Comparison of ENCODE assay signal across 11 mouse cellular contexts in genomic region chr3:104669856-104670182, GRCm38 (mm10). TPM values are rescaled to one million over a fixed set of nuclear protein-coding genes. Genes with fewer than 3 reads are reported as not detected.
A peak's percentile ranks its signal among the peaks of the same experiment; 100 is the strongest.
DNase-seq lines count a peak whose midpoint lies in the region; ATAC-seq and TF ChIP-seq lines count a peak whose summit lies in the region.
"Had no signal": no experiment of that assay in that cellular context is flagged by ENCODE, and none has a peak within 500 bp of the region (broad histone marks: within the 10 kb centered on the region; RNA-seq: fewer than 3 reads in every experiment).

No protein-coding gene starts in this region.

- H3K4me3 ChIP-seq in forebrain, embryonic 15.5 days, result no peak overlapping the region
- H3K4me3 ChIP-seq in forebrain, embryonic 11.5 days (ENCODE audit: low read depth, low read length), result no peak overlapping the region
- H3K4me3 ChIP-seq in cortical plate, adult 2 months (ENCODE audit: insufficient read depth, low read length), result no peak overlapping the region
- no peak overlapping the region for H3K4me3 ChIP-seq in myocyte
- H3K4me3 ChIP-seq: forebrain, embryonic 13.5 days; neural tube, embryonic 12.5 days had no signal

- H3K79me2 ChIP-seq in myocyte (ENCODE audit: control insufficient read depth, insufficient read depth), result no peaks in the 10 kb centered on the region

- peak overlapping the region; percentile 23; the same call in 1 of the 2 replicates for H3K27ac ChIP-seq in forebrain, embryonic 15.5 days (replicated peaks)
- no peak overlapping the region for H3K27ac ChIP-seq in forebrain, embryonic 11.5 days (ENCODE audit: low read depth, low read length)
- peak overlapping the region; percentile 76 for H3K27ac ChIP-seq in cortical plate, adult 2 months (ENCODE audit: insufficient read depth, low read length)
- H3K27ac ChIP-seq: forebrain, embryonic 13.5 days; neural tube, embryonic 12.5 days had no signal

- no peak overlapping the region for H3K4me2 ChIP-seq in forebrain, embryonic 15.5 days (replicated peaks)
- H3K4me2 ChIP-seq in forebrain, embryonic 11.5 days (ENCODE audit: low read depth, low read length, severe bottlenecking), result no peak overlapping the region
- H3K4me2 ChIP-seq in myocyte (ENCODE audit: low read depth), result peak overlapping the region; percentile 20
- H3K4me2 ChIP-seq: forebrain, embryonic 13.5 days; neural tube, embryonic 12.5 days had no signal

- TF ChIP-seq CTCF in cortical plate, adult 2 months (IDR thresholded peaks at IDR 0.05; ENCODE audit: extremely low read depth, insufficient read depth, low read length), result no peak

- no peaks in the 10 kb centered on the region for H3K27me3 ChIP-seq in forebrain, embryonic 15.5 days
- H3K27me3 ChIP-seq in forebrain, embryonic 11.5 days (ENCODE audit: control insufficient read depth, insufficient read depth, low read length), result no peaks in the 10 kb centered on the region
- no peaks in the 10 kb centered on the region for H3K27me3 ChIP-seq in myocyte (ENCODE audit: control insufficient read depth, insufficient read depth, insufficient read length)
- H3K27me3 ChIP-seq: neural tube, embryonic 12.5 days had no signal

- peaks cover 34% of the 10 kb centered on the region for H3K4me1 ChIP-seq in forebrain, embryonic 15.5 days
- peaks cover 2% of the 10 kb centered on the region; the same call in 1 of the 2 replicates for H3K4me1 ChIP-seq in forebrain, embryonic 11.5 days (replicated peaks; ENCODE audit: control insufficient read depth, insufficient read depth, low read length)
- H3K4me1 ChIP-seq in cortical plate, adult 2 months (ENCODE audit: control insufficient read depth, insufficient read depth, low read length), result peaks cover 5% of the 10 kb centered on the region

- TF ChIP-seq POLR2A in cortical plate, adult 2 months (IDR thresholded peaks at IDR 0.05; ENCODE audit: extremely low read depth, insufficient read depth, low read length), result no peak
- no peak for TF ChIP-seq POLR2A in myocyte (IDR thresholded peaks at IDR 0.05; ENCODE audit: insufficient read length, low read depth)

- H3K9me3 ChIP-seq in forebrain, embryonic 15.5 days, result no peaks in the 10 kb centered on the region
- H3K9me3 ChIP-seq in forebrain, embryonic 11.5 days (ENCODE audit: control insufficient read depth, low read length), result no peaks in the 10 kb centered on the region
- H3K9me3 ChIP-seq: forebrain, embryonic 13.5 days; neural tube, embryonic 12.5 days had no signal

- 17% methylated on average over 1 of the region's 1 CpGs for WGBS in forebrain, embryonic 15.5 days
- WGBS in forebrain, embryonic 11.5 days, result 34% methylated on average over 1 of the region's 1 CpGs

- H3ac ChIP-seq in myocyte (ENCODE audit: control insufficient read depth, insufficient read length), result no peak overlapping the region

- DNase-seq in forebrain, embryonic 11.5 days (ENCODE audit: low spot score), result no peak
- DNase-seq in layer of hippocampus, adult 9-11 months, result peak; percentile 65
- no peak for DNase-seq in layer of hippocampus, adult 18-20 months (ENCODE audit: low spot score in 2 of 2)
- DNase-seq in gastrocnemius, adult 8-10 months (ENCODE audit: low spot score in 2 of 2), result no peak
- DNase-seq: spleen, adult 18-20 months had no signal

- H3K9ac ChIP-seq in forebrain, embryonic 15.5 days (replicated peaks), result no peak overlapping the region
- H3K9ac ChIP-seq in forebrain, embryonic 11.5 days (ENCODE audit: low read length), result no peak overlapping the region
- H3K9ac ChIP-seq: forebrain, embryonic 13.5 days; neural tube, embryonic 12.5 days had no signal

- H3K36me3 ChIP-seq in forebrain, embryonic 15.5 days, result no peaks in the 10 kb centered on the region
- H3K36me3 ChIP-seq in forebrain, embryonic 11.5 days (ENCODE audit: control insufficient read depth, insufficient read depth, low read length), result no peaks in the 10 kb centered on the region
- H3K36me3 ChIP-seq in myocyte (ENCODE audit: control insufficient read depth, insufficient read depth), result no peaks in the 10 kb centered on the region
- H3K36me3 ChIP-seq: neural tube, embryonic 12.5 days had no signal

- no peak for ATAC-seq in forebrain, embryonic 15.5 days (replicated peaks)
- no peak; the same call in 1 of the 2 replicates for ATAC-seq in forebrain, embryonic 11.5 days (replicated peaks; ENCODE audit: low FRiP score)
- no peak for ATAC-seq in granulocyte monocyte progenitor cell, adult 5-6 weeks (replicated peaks; ENCODE audit: poor library complexity, severe bottlenecking)
- ATAC-seq: forebrain, embryonic 13.5 days had no signal

TF ChIP-seq in myocyte, 11 proteins besides CTCF, POLR2A, EP300 and RAD21:
- TF ChIP-seq MAX (IDR thresholded peaks at IDR 0.05; ENCODE audit: low read depth), result no peak
- no peak for TF ChIP-seq MYOD1 (IDR thresholded peaks at IDR 0.05; ENCODE audit: control insufficient read depth in 1 of 3, insufficient read length in 2 of 3, low read depth in 2 of 3)
- TF ChIP-seq REST (IDR thresholded peaks at IDR 0.05; ENCODE audit: insufficient read depth, insufficient read length), result no peak
- TF ChIP-seq POLR2AphosphoS2 (IDR thresholded peaks at IDR 0.05; ENCODE audit: insufficient read length, low read depth), result no peak
- TF ChIP-seq TCF12 (IDR thresholded peaks at IDR 0.05; ENCODE audit: insufficient read depth, poor library complexity, severe bottlenecking), result no peak
- TF ChIP-seq TCF3 (IDR thresholded peaks at IDR 0.05; ENCODE audit: insufficient read length, low read depth), result no peak

RNA-seq across cellular contexts. Expression of gene Slc16a1, which starts 31.4 kb away (rescaled TPM):
- 16.1 and 16.4 TPM in 2 replicates for polyA plus RNA-seq in forebrain, embryonic 15.5 days (2015; fragmentation: Nextera tagmentation; extraction: Ambion mirVana)
- 45.1 and 45.9 TPM in 2 replicates for polyA plus RNA-seq in forebrain, embryonic 11.5 days (2014; fragmentation: Nextera tagmentation; extraction: Ambion mirVana)
- 10 to 100 TPM; 24.8 to 25.2 TPM for total RNA-seq in layer of hippocampus, adult 18-20 months (2021)
- polyA plus RNA-seq in cortical plate, adult 2 months (2012; rRNA removed), result 20.4 and 24.6 TPM in 2 replicates
- 24.7 TPM for polyA plus RNA-seq in myocyte (2012; fragmentation: generic; extraction: Trizol)
- total RNA-seq in granulocyte monocyte progenitor cell, adult 5-6 weeks (2014; fragmentation: Nextera tagmentation), result 36.4 and 42.5 TPM in 2 replicates
- total RNA-seq in granulocyte monocyte progenitor cell, adult 5-6 weeks (2017), result 85.3 and 88.6 TPM in 2 replicates
- 10 to 100 TPM; 22.5 to 27.1 (median 24.3) TPM for total RNA-seq in gastrocnemius, adult 8-10 months (2022)
